Mouse (Mus musculus): ENCODE results near the gene Fcrl6. TPM values are rescaled to one million over a fixed set of nuclear protein-coding genes. Genes with fewer than 3 reads are reported as not detected.

Gene Fcrl6
- total RNA-seq, 2 experiments from 2014 or later = not detected

- DNase-seq (ENCODE audit: low spot score in 2 of 2) = no peak
- TF ChIP-seq CTCF (conservative IDR thresholded peaks at IDR 0.05) = no peak
- Histone ChIP-seq H3K27ac (no peak overlapping the region), H3K4me3 (no peak overlapping the region)
These were observed 24.0 kb upstream of the Fcrl6 start for GRCm38 (mm10) chr1:172626306-172626705.

- TF ChIP-seq CTCF (conservative IDR thresholded peaks at IDR 0.05) = no peak
- H3K4me3 ChIP-seq = no peak overlapping the region
- no peak for DNase-seq (ENCODE audit: low spot score in 2 of 2)
- H3K27ac ChIP-seq = no peak overlapping the region
These were observed 21.7 kb upstream of the Fcrl6 start for GRCm38 (mm10) chr1:172624081-172624480.

GRCm38 (mm10) chr1:172623599-172623998, 21.2 kb upstream of the Fcrl6 start:
- no peak overlapping the region for H3K4me3 ChIP-seq
- TF ChIP-seq CTCF (conservative IDR thresholded peaks at IDR 0.05) = no peak
- H3K27ac ChIP-seq = no peak overlapping the region
- no peak for DNase-seq (ENCODE audit: low spot score in 2 of 2)

GRCm38 (mm10) chr1:172619235-172619634, 16.9 kb upstream of the Fcrl6 start:
- peak; percentile 84 for TF ChIP-seq CTCF (conservative IDR thresholded peaks at IDR 0.05)

GRCm38 (mm10) chr1:172618141-172618540, 15.8 kb upstream of the Fcrl6 start:
- Histone ChIP-seq H3K4me3 (no peak overlapping the region), H3K27ac (no peak overlapping the region)
- no peak for DNase-seq (ENCODE audit: low spot score in 2 of 2)
- no peak for TF ChIP-seq CTCF (conservative IDR thresholded peaks at IDR 0.05)

More at GRCm38 (mm10) chr1:172619235-172619634, 16.9 kb upstream of the Fcrl6 start:
- Histone ChIP-seq H3K27ac (no peak overlapping the region), H3K4me3 (no peak overlapping the region)
- peak in 1 of 2 experiments; percentile 72 for DNase-seq (ENCODE audit: low spot score in 2 of 2)

- no peak for DNase-seq (ENCODE audit: low spot score in 2 of 2)
- no peak for TF ChIP-seq CTCF (conservative IDR thresholded peaks at IDR 0.05)
- Histone ChIP-seq H3K4me3 (peak overlapping the region; percentile 50), H3K27ac (no peak overlapping the region)
These were observed 15.2 kb upstream of the Fcrl6 start for GRCm38 (mm10) chr1:172617365-172618076.

- Histone ChIP-seq H3K27ac (no peak overlapping the region; the same call in 1 of the 2 replicates), H3K4me3 (peak overlapping the region; percentile 50)
- TF ChIP-seq CTCF (conservative IDR thresholded peaks at IDR 0.05) = no peak
- DNase-seq (ENCODE audit: low spot score in 2 of 2) = peak in 1 of 2 experiments; percentile 46
These were observed 14.4 kb upstream of the Fcrl6 start for GRCm38 (mm10) chr1:172616537-172617300.

GRCm38 (mm10) chr1:172615412-172615811, 13.1 kb upstream of the Fcrl6 start:
- Histone ChIP-seq H3K4me3 (no peak overlapping the region), H3K27ac (no peak overlapping the region)
- DNase-seq (ENCODE audit: low spot score in 2 of 2) = no peak
- TF ChIP-seq CTCF (conservative IDR thresholded peaks at IDR 0.05) = no peak

- no peak for DNase-seq (ENCODE audit: low spot score in 2 of 2)
- H3K4me3 ChIP-seq = no peak overlapping the region
- no peak overlapping the region for H3K27ac ChIP-seq
- no peak for TF ChIP-seq CTCF (conservative IDR thresholded peaks at IDR 0.05)
These were observed 12.3 kb upstream of the Fcrl6 start for GRCm38 (mm10) chr1:172614654-172615053.

- peak; percentile 55 for TF ChIP-seq CTCF (conservative IDR thresholded peaks at IDR 0.05)
- DNase-seq (ENCODE audit: low spot score in 2 of 2) = no peak
- no peak overlapping the region for H3K27ac ChIP-seq
- no peak overlapping the region for H3K4me3 ChIP-seq
These were observed 10.4 kb upstream of the Fcrl6 start for GRCm38 (mm10) chr1:172612745-172613144.

- Histone ChIP-seq H3K4me3 (no peak overlapping the region), H3K27ac (no peak overlapping the region)
- no peak for TF ChIP-seq CTCF (conservative IDR thresholded peaks at IDR 0.05)
- no peak for DNase-seq (ENCODE audit: low spot score in 2 of 2)
These were observed 9.0 kb upstream of the Fcrl6 start for GRCm38 (mm10) chr1:172611304-172611703.

GRCm38 (mm10) chr1:172594495-172594894, 7.9 kb downstream of the Fcrl6 start:
- Histone ChIP-seq H3K4me3 (no peak overlapping the region), H3K27ac (no peak overlapping the region)
- TF ChIP-seq CTCF (conservative IDR thresholded peaks at IDR 0.05) = peak; percentile 86
- DNase-seq (ENCODE audit: low spot score in 2 of 2) = peak in 1 of 2 experiments; percentile 46

GRCm38 (mm10) chr1:172593956-172594355, 8.4 kb downstream of the Fcrl6 start:
- TF ChIP-seq CTCF (conservative IDR thresholded peaks at IDR 0.05) = no peak
- H3K27ac ChIP-seq = no peak overlapping the region
- no peak for DNase-seq (ENCODE audit: low spot score in 2 of 2)
- no peak overlapping the region for H3K4me3 ChIP-seq

Data from layer of hippocampus, adult 2 months (tissue).